Mouse (Mus musculus): ENCODE data around the gene Itm2c.

DNA sequence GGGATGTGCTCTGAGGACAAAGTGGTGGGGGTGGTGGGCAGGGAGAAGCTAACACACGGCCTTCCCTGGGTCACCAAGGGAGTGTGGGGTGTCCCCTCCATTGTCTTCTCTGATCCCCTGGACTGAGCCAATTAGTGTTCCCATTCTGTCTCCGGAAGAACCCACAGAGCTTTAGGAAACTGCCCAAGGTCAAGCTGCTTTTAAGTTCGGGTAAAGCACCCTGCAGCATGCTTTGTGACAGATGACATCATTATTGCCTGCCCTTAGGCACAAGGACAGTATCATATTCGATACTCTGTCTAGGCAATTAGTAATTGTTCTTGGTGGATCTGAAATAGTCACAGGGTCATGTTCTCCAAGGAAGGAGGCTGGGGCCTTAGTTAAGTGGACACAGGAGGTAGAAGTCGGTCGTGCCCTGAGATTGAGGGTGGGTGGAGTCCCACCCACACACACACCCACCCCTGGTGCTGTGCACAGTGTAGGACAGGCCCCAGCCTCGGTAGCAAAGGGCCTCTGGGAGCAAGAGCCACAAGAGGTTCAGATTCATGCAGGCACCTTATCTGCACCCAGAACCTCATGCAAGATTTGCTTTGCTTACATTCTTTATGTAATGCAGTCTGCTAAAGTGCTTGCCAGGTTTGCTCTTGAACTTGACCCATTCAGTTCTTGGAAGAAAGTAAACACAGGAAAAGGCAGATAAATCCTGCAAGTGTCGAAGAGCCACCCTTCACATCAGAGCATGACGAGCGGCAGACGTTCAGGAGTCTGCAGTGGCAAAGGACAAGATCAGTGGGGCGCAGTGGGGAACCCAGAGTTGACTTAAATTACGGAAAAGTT is 14.9 kb downstream of the Itm2c start:
- no peak for TF ChIP-seq UBTF (IDR thresholded peaks at IDR 0.05; ENCODE audit: low read depth, low read length)
- TF ChIP-seq CTCF (conservative IDR thresholded peaks at IDR 0.05 in 1 of 2, IDR thresholded peaks at IDR 0.05 in 1 of 2; ENCODE audit: low read depth in 2 of 2, low read length in 2 of 2), result no peak
- no peak for TF ChIP-seq POLR2A (IDR thresholded peaks at IDR 0.05; ENCODE audit: low read depth, low read length)
- no peak for TF ChIP-seq USF1 (IDR thresholded peaks at IDR 0.05; ENCODE audit: low read depth, low read length)
- no peak for TF ChIP-seq EP300 (IDR thresholded peaks at IDR 0.05; ENCODE audit: low read length)
- no peak for TF ChIP-seq NRF1 (IDR thresholded peaks at IDR 0.05; ENCODE audit: low read depth, low read length)
- TF ChIP-seq TCF12 (IDR thresholded peaks at IDR 0.05; ENCODE audit: low read depth, low read length), result no peak
- no peak for TF ChIP-seq MAX (IDR thresholded peaks at IDR 0.05; ENCODE audit: low read length)
- no peak; the same call in 1 of the 2 replicates for TF ChIP-seq POLR2AphosphoS2 (IDR thresholded peaks at IDR 0.05; ENCODE audit: low read depth, low read length)

Measured in CH12.LX (cell line).